Mouse (Mus musculus) testis, adult 2 months (tissue): ENCODE measurements at regions not wholly inside any gene's neighbourhood (a gene's known extent, or its start where the extent isn't known, plus 50 kb on each side); places are given as distances from the start of the nearest gene placed in this dataset.

Source experiments
- CTCF ChIP-seq: fragments of 200-500 bp; IDR thresholded peaks from 2 replicates; pipeline ENCODE4 v1.5.1; 2012; ENCODE audit warnings: low read depth, mild to moderate bottlenecking, inconsistent platforms, low read length, moderate library complexity; ENCODE audit not compliant: control insufficient read depth, insufficient read depth, insufficient replicate concordance
- POLR2A ChIP-seq: fragments of 200-500 bp; IDR thresholded peaks from 2 replicates; pipeline ENCODE4 v1.6.1; 2012; ENCODE audit warnings: low read depth, mild to moderate bottlenecking, inconsistent platforms, low read length, moderate library complexity; ENCODE audit not compliant: control insufficient read depth

DNA sequence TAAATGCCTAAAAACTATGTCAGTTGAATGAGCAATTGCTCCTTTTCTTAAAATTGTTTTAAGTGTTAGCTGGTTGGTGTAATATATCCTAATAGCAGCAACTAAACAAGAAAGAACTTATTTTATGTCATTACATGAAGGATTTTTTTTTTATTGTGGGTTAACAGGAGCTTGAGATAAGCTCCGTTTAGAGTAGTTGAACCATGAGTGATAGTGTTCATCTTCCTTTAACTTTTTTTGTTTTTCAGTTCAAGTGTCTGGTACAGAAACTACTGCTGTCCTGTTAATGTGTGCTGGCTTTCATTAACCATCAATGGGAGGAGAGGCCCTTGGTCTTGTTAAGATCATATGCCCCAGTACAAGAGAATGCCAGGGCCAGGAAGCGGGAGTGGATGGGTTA lies 986.8 kb upstream of the Cdh10 start:
- TF ChIP-seq CTCF (no peak), POLR2A (no peak)
